Mouse (Mus musculus): ENCODE data around the gene Exoc3l2. TPM values are rescaled to one million over a fixed set of nuclear protein-coding genes. Genes with fewer than 3 reads are reported as not detected.

Exoc3l2 gene
- polyA plus RNA-seq, 2 experiments = 0.48 to 1.7 TPM

- Histone ChIP-seq H3K9ac (replicated peaks) (peak overlapping the region; percentile 71), H3K4me3 (ENCODE audit: insufficient read depth in 1 of 2, low read depth in 2 of 2, low read length in 2 of 2) (peak overlapping the region; percentile 76 to 98), H3K27ac (no peak overlapping the region), H3K4me1 (replicated peaks; ENCODE audit: control insufficient read depth in 2 of 2, insufficient read depth in 2 of 2, low read length in 1 of 2) (peaks cover 7 to 13% of the 10 kb centered on the region in 2 experiments), H3K4me2 (ENCODE audit: low read depth) (peak overlapping the region; percentile 78), H3K36me3 (replicated peaks; ENCODE audit: control insufficient read depth, insufficient read depth, low read depth) (no peaks in the 10 kb centered on the region), H3K27me3 (ENCODE audit: control insufficient read depth, insufficient read depth, low read length) (no peaks in the 10 kb centered on the region), H3K9me3 (ENCODE audit: control insufficient read depth, low read length) (no peaks in the 10 kb centered on the region)
- DNase-seq (ENCODE audit: low read depth in 3 of 3, low spot score in 3 of 3) (no peak), ATAC-seq (ENCODE audit: insufficient read depth) (no peak)
- WGBS (ENCODE audit: insufficient replicate concordance) = 1% methylated on average over 67 of the region's 71 CpGs
- TF ChIP-seq EP300 (IDR thresholded peaks at IDR 0.05; ENCODE audit: low read depth) (no peak), CTCF (IDR thresholded peaks at IDR 0.05; ENCODE audit: low read depth) (no peak)
Measured at GRCm38 (mm10) chr7:19506969-19507611, 44.0 kb downstream of the Exoc3l2 start.

- ATAC-seq (ENCODE audit: insufficient read depth) (no peak), DNase-seq (ENCODE audit: low read depth in 3 of 3, low spot score in 3 of 3) (no peak)
- WGBS (ENCODE audit: insufficient replicate concordance) = 3% methylated on average over 18 of the region's 18 CpGs
- H3K27me3 ChIP-seq (ENCODE audit: control insufficient read depth, insufficient read depth, low read length) = no peaks in the 10 kb centered on the region
- H3K4me3 ChIP-seq (ENCODE audit: insufficient read depth in 1 of 2, low read depth in 2 of 2, low read length in 2 of 2) = peak overlapping the region; percentile 76 to 98
- H3K36me3 ChIP-seq (replicated peaks; ENCODE audit: control insufficient read depth, insufficient read depth, low read depth) = no peaks in the 10 kb centered on the region
- no peak for TF ChIP-seq EP300 (IDR thresholded peaks at IDR 0.05; ENCODE audit: low read depth)
- TF ChIP-seq CTCF (IDR thresholded peaks at IDR 0.05; ENCODE audit: low read depth) = no peak
- H3K9ac ChIP-seq (replicated peaks) = peak overlapping the region; percentile 71
- no peaks in the 10 kb centered on the region for H3K9me3 ChIP-seq (ENCODE audit: control insufficient read depth, low read length)
- peaks cover 7 to 13% of the 10 kb centered on the region in 2 experiments for H3K4me1 ChIP-seq (replicated peaks; ENCODE audit: control insufficient read depth in 2 of 2, insufficient read depth in 2 of 2, low read length in 1 of 2)
- peak overlapping the region; percentile 78 for H3K4me2 ChIP-seq (ENCODE audit: low read depth)
- peak overlapping the region; percentile 46 for H3K27ac ChIP-seq
Measured at GRCm38 (mm10) chr7:19507612-19507981, 44.5 kb downstream of the Exoc3l2 start.

- Histone ChIP-seq H3K4me1 (replicated peaks; ENCODE audit: control insufficient read depth in 2 of 2, insufficient read depth in 2 of 2, low read length in 1 of 2) (peaks cover 7 to 13% of the 10 kb centered on the region in 2 experiments), H3K27ac (peak within 1 kb of the TSS; percentile 46), H3K36me3 (replicated peaks; ENCODE audit: control insufficient read depth, insufficient read depth, low read depth) (no peaks in the 10 kb centered on the region), H3K9ac (replicated peaks) (peak within 1 kb of the TSS; percentile 71), H3K4me2 (ENCODE audit: low read depth) (peak within 1 kb of the TSS; percentile 78), H3K4me3 (ENCODE audit: insufficient read depth in 1 of 2, low read depth in 2 of 2, low read length in 2 of 2) (peak within 1 kb of the TSS; percentile 76 to 98), H3K27me3 (ENCODE audit: control insufficient read depth, insufficient read depth, low read length) (no peaks in the 10 kb centered on the region), H3K9me3 (ENCODE audit: control insufficient read depth, low read length) (no peaks in the 10 kb centered on the region)
- no peak for TF ChIP-seq EP300 (IDR thresholded peaks at IDR 0.05; ENCODE audit: low read depth)
- TF ChIP-seq CTCF (IDR thresholded peaks at IDR 0.05; ENCODE audit: low read depth) = 0 out of 2 replicates have a peak, but pooled peaks have one; percentile 1
- under 1% methylated on average over 56 of the region's 56 CpGs for WGBS (ENCODE audit: insufficient replicate concordance)
- ATAC-seq (ENCODE audit: insufficient read depth) = peak; percentile 95
- peak; percentile 86 to 88 (median 88) for DNase-seq (ENCODE audit: low read depth in 3 of 3, low spot score in 3 of 3)
Measured at GRCm38 (mm10) chr7:19508150-19508923, 45.2 kb downstream of the Exoc3l2 start, which contains the start of the genes Bloc1s3 and Trappc6a. Gene Bloc1s3, minus strand, starts transcription at chr7:19508367. Gene Trappc6a, plus strand, starts transcription at chr7:19508395.

GRCm38 (mm10) chr7:19508924-19509568 lies 45.9 kb downstream of the Exoc3l2 start:
- TF ChIP-seq CTCF (IDR thresholded peaks at IDR 0.05; ENCODE audit: low read depth) = 0 out of 2 replicates have a peak, but pooled peaks have one; percentile 2
- no peak for TF ChIP-seq EP300 (IDR thresholded peaks at IDR 0.05; ENCODE audit: low read depth)
- no peaks in the 10 kb centered on the region for H3K36me3 ChIP-seq (replicated peaks; ENCODE audit: control insufficient read depth, insufficient read depth, low read depth)
- peak overlapping the region; percentile 78 for H3K4me2 ChIP-seq (ENCODE audit: low read depth)
- peaks cover 7 to 13% of the 10 kb centered on the region in 2 experiments for H3K4me1 ChIP-seq (replicated peaks; ENCODE audit: control insufficient read depth in 2 of 2, insufficient read depth in 2 of 2, low read length in 1 of 2)
- no peak for DNase-seq (ENCODE audit: low read depth in 3 of 3, low spot score in 3 of 3)
- peak overlapping the region; percentile 71 for H3K9ac ChIP-seq (replicated peaks)
- H3K27me3 ChIP-seq (ENCODE audit: control insufficient read depth, insufficient read depth, low read length) = no peaks in the 10 kb centered on the region
- peak overlapping the region; percentile 76 to 98 for H3K4me3 ChIP-seq (ENCODE audit: insufficient read depth in 1 of 2, low read depth in 2 of 2, low read length in 2 of 2)
- peak; percentile 21; the same call in 1 of the 2 replicates for ATAC-seq (ENCODE audit: insufficient read depth)
- 2% methylated on average over 15 of the region's 15 CpGs for WGBS (ENCODE audit: insufficient replicate concordance)
- no peaks in the 10 kb centered on the region for H3K9me3 ChIP-seq (ENCODE audit: control insufficient read depth, low read length)
- peak overlapping the region; percentile 1; the same call in 1 of the 2 replicates for H3K27ac ChIP-seq

All from liver, embryonic 14.5 days (tissue).